Comparison of ENCODE assay signal across 20 mouse cellular contexts in genomic region chr12:32104955-32105521, GRCm38 (mm10). TPM values are rescaled to one million over a fixed set of nuclear protein-coding genes. Genes with fewer than 3 reads are reported as not detected.
A peak's percentile ranks its signal among the peaks of the same experiment; 100 is the strongest.
DNase-seq lines count a peak whose midpoint lies in the region; ATAC-seq lines count a peak whose summit lies in the region.
"Had no signal": no experiment of that assay in that cellular context is flagged by ENCODE, and none has a peak within 500 bp of the region (broad histone marks: within the 10 kb centered on the region; RNA-seq: fewer than 3 reads in every experiment).

No protein-coding gene starts in this region.

- H3K4me2 ChIP-seq in liver, embryonic 11.5 days = peak overlapping the region; percentile 48
- H3K4me2 ChIP-seq in liver, embryonic 13.5 days = peak overlapping the region; percentile 65
- H3K4me2 ChIP-seq: embryonic facial prominence, embryonic 12.5 days; forebrain, embryonic 15.5 days; heart, embryonic 15.5 days; midbrain, embryonic 13.5 days had no signal

- 68% methylated on average over 4 of the region's 4 CpGs for WGBS in heart, embryonic 10.5 days
- WGBS in liver, embryonic 11.5 days = 52% methylated on average over 4 of the region's 4 CpGs
- WGBS in liver, embryonic 13.5 days (ENCODE audit: insufficient replicate concordance) = 39% methylated on average over 4 of the region's 4 CpGs

- ATAC-seq in liver, embryonic 11.5 days (replicated peaks; ENCODE audit: low FRiP score) = no peak
- ATAC-seq in liver, embryonic 13.5 days (ENCODE audit: low read depth) = no peak
- ATAC-seq: forebrain, embryonic 15.5 days; hindbrain, postnatal 0 days; midbrain, embryonic 13.5 days had no signal

- H3K4me1 ChIP-seq in heart, embryonic 10.5 days = peaks cover 15% of the 10 kb centered on the region
- peaks cover 49% of the 10 kb centered on the region for H3K4me1 ChIP-seq in liver, embryonic 11.5 days (replicated peaks; ENCODE audit: control insufficient read depth, insufficient read depth, low read length)
- peaks cover 97% of the 10 kb centered on the region for H3K4me1 ChIP-seq in liver, embryonic 13.5 days (replicated peaks)
- H3K4me1 ChIP-seq: forebrain, embryonic 15.5 days; midbrain, embryonic 13.5 days had no signal

- no peaks in the 10 kb centered on the region for H3K27me3 ChIP-seq in heart, embryonic 10.5 days (ENCODE audit: insufficient read depth, poor library complexity, severe bottlenecking)
- no peaks in the 10 kb centered on the region for H3K27me3 ChIP-seq in liver, embryonic 11.5 days (replicated peaks; ENCODE audit: control insufficient read depth, insufficient read depth, low read length)
- no peaks in the 10 kb centered on the region for H3K27me3 ChIP-seq in liver, embryonic 13.5 days
- H3K27me3 ChIP-seq: embryonic facial prominence, embryonic 12.5 days; forebrain, embryonic 15.5 days; heart, embryonic 15.5 days; megakaryocyte, embryonic 14.5 days; midbrain, embryonic 13.5 days had no signal

- H3K9me3 ChIP-seq in heart, embryonic 10.5 days = no peaks in the 10 kb centered on the region
- H3K9me3 ChIP-seq in liver, embryonic 11.5 days (ENCODE audit: control insufficient read depth, low read length) = no peaks in the 10 kb centered on the region
- H3K9me3 ChIP-seq in liver, embryonic 13.5 days (replicated peaks) = no peaks in the 10 kb centered on the region
- H3K9me3 ChIP-seq: embryonic facial prominence, embryonic 12.5 days; forebrain, embryonic 15.5 days; heart, embryonic 15.5 days; megakaryocyte, embryonic 14.5 days; midbrain, embryonic 13.5 days had no signal

- H3K4me3 ChIP-seq in heart, embryonic 10.5 days = no peak overlapping the region
- no peak overlapping the region for H3K4me3 ChIP-seq in liver, embryonic 11.5 days (ENCODE audit: low read depth, low read length)
- peak overlapping the region; percentile 4; the same call in 1 of the 2 replicates for H3K4me3 ChIP-seq in liver, embryonic 13.5 days (replicated peaks)
- H3K4me3 ChIP-seq: embryonic facial prominence, embryonic 12.5 days; forebrain, embryonic 15.5 days; heart, embryonic 15.5 days; left cerebral cortex, adult 2 months; midbrain, embryonic 13.5 days had no signal

- DNase-seq in heart, embryonic 10.5 days (ENCODE audit: low spot score) = peak; percentile 13
- DNase-seq in heart, adult 18-20 months = no peak
- DNase-seq in liver, embryonic 11.5 days (ENCODE audit: low spot score) = no peak
- no peak for DNase-seq in liver
- no peak for DNase-seq in liver, embryonic 13.5 days
- no peak for DNase-seq in right cerebral cortex, postnatal 36 days (ENCODE audit: low spot score in 2 of 2)
- no peak for DNase-seq in adrenal gland, postnatal 36 days
- no peak for DNase-seq in urinary bladder, postnatal 36 days (ENCODE audit: low spot score in 2 of 2)
- DNase-seq: cerebellum, adult 11-12 months; lung, adult 2 months; lung, postnatal 14 days; thymus, adult 18-20 months; thymus, postnatal 4 days had no signal

- no peaks in the 10 kb centered on the region for H3K36me3 ChIP-seq in heart, embryonic 10.5 days
- no peaks in the 10 kb centered on the region for H3K36me3 ChIP-seq in liver, embryonic 11.5 days (ENCODE audit: control insufficient read depth, insufficient read depth, low read length)
- H3K36me3 ChIP-seq in liver, embryonic 13.5 days = peaks cover 49% of the 10 kb centered on the region
- H3K36me3 ChIP-seq: embryonic facial prominence, embryonic 12.5 days; forebrain, embryonic 15.5 days; heart, embryonic 15.5 days; midbrain, embryonic 13.5 days had no signal

- peak overlapping the region; percentile 78; the same call in 1 of the 2 replicates for H3K27ac ChIP-seq in heart, embryonic 10.5 days
- H3K27ac ChIP-seq in liver, embryonic 11.5 days (ENCODE audit: low read depth, low read length) = peak overlapping the region; percentile 91
- H3K27ac ChIP-seq in liver, embryonic 13.5 days = peak overlapping the region; percentile 95
- H3K27ac ChIP-seq: embryonic facial prominence, embryonic 12.5 days; forebrain, embryonic 15.5 days; hindbrain, postnatal 0 days; left cerebral cortex, adult 2 months; midbrain, embryonic 13.5 days had no signal

- H3K9ac ChIP-seq in liver, embryonic 11.5 days (ENCODE audit: low read depth, low read length) = peak overlapping the region; percentile 40
- H3K9ac ChIP-seq in liver, embryonic 13.5 days = peak overlapping the region; percentile 67
- H3K9ac ChIP-seq: embryonic facial prominence, embryonic 12.5 days; forebrain, embryonic 15.5 days; heart, embryonic 15.5 days; midbrain, embryonic 13.5 days had no signal

RNA-seq across cellular contexts. Expression of gene Prkar2b, which starts 43.9 kb away (rescaled TPM):
- polyA plus RNA-seq in heart, embryonic 10.5 days (2016; fragmentation: Nextera tagmentation; extraction: Ambion mirVana) = 18.9 and 28.2 TPM in 2 replicates
- total RNA-seq in heart, adult 18-20 months (2021) = 10 to 100 TPM in 1 of 2 experiments, 1 to 10 TPM in 1; 3.7 to 34.5 TPM
- 103 and 123 TPM in 2 replicates for polyA plus RNA-seq in liver, embryonic 11.5 days (2014; fragmentation: Nextera tagmentation; extraction: Ambion mirVana)
- polyA plus RNA-seq in liver, embryonic 13.5 days (2015; fragmentation: Nextera tagmentation; extraction: Ambion mirVana) = 79.3 and 94.6 TPM in 2 replicates
- 100 to 1,000 TPM; 417 to 626 TPM for total RNA-seq in adrenal gland, postnatal 36 days (2021)
